Mouse (Mus musculus) stomach, postnatal 0 days (tissue): ENCODE results near the gene P3h1. TPM values are rescaled to one million over a fixed set of nuclear protein-coding genes. Genes with fewer than 3 reads are reported as not detected.

ENCODE experiments used
- ATAC-seq: fragments of 200-750 bp; cut with Nextera tagmentation; 2 replicates; pipeline ENCODE4 v1.8.0; 2017; ENCODE audit not compliant: low FRiP score, low TSS enrichment
- DNase-seq: peaks from one replicate; pipeline ENCODE4 v3.0.0-alpha.2; 2016; ENCODE audit warnings: low spot score
- H3K27ac ChIP-seq: fragments of 300-500 bp; sonication (generic); replicated peaks from 2 replicates; pipeline ENCODE4 v1.5.1; 2014; ENCODE audit warnings: mild to moderate bottlenecking, control low read depth
- H3K27me3 ChIP-seq: fragments of 300-500 bp; sonication (generic); 2 replicates; pipeline ENCODE4 v1.6.1; 2014; ENCODE audit warnings: low read length; ENCODE audit not compliant: control insufficient read depth, insufficient read depth
- H3K36me3 ChIP-seq: fragments of 300-500 bp; sonication (generic); 2 replicates; pipeline ENCODE4 v1.6.1; 2014; ENCODE audit warnings: low read length, mixed read lengths; ENCODE audit not compliant: control insufficient read depth, insufficient read depth
- H3K4me1 ChIP-seq: fragments of 300-500 bp; sonication (generic); replicated peaks from 2 replicates; pipeline ENCODE4 v1.6.1; 2014; ENCODE audit warnings: antibody characterized with exemption; ENCODE audit not compliant: control insufficient read depth, insufficient read depth
- H3K4me2 ChIP-seq: fragments of 300-500 bp; sonication (generic); replicated peaks from 2 replicates; pipeline ENCODE4 v1.6.1; 2014; ENCODE audit warnings: low read depth, mild to moderate bottlenecking, control low read depth, moderate library complexity
- H3K4me3 ChIP-seq: fragments of 300-500 bp; sonication (generic); 2 replicates; pipeline ENCODE4 v1.5.1; 2014; ENCODE audit warnings: low read depth, low read length, control low read depth
- H3K9ac ChIP-seq: fragments of 300-500 bp; sonication (generic); 2 replicates; pipeline ENCODE4 v1.6.1; 2014; ENCODE audit warnings: mild to moderate bottlenecking, low read length, control low read depth, mixed read lengths
- H3K9me3 ChIP-seq: fragments of 300-500 bp; sonication (generic); 2 replicates; pipeline ENCODE4 v1.6.1; 2016; ENCODE audit warnings: low read length; ENCODE audit not compliant: control insufficient read depth
- CTCF ChIP-seq: IDR thresholded peaks from 2 replicates; pipeline ENCODE4 v1.5.1; 2016; ENCODE audit warnings: antibody characterized with exemption, low read depth, mild to moderate bottlenecking, moderate library complexity
- EP300 ChIP-seq: optimal IDR thresholded peaks from 2 replicates; pipeline ENCODE3; 2016; ENCODE audit warnings: antibody characterized with exemption
- WGBS: fragments of 180-500 bp; shearing (Covaris S2); extraction: QIAGEN DNeasy Blood & Tissue Kit; methylation state at CpG from one replicate; pipeline ENCODE4 v1.1.7; 2014; 5-methylcytosine and 5-hydroxymethylcytosine counted together
- polyA plus RNA-seq: library from polyadenylated mRNA; unstranded; fragments of >200 nt; fragmentation: Nextera tagmentation; extraction: Ambion mirVana; gene quantifications from 2 replicates; pipeline ENCODE4 v1.2.1, GENCODE M21; 2015

The P3h1 gene
- polyA plus RNA-seq, 1 experiment from 2014 or later, result 19.7 TPM

DNA sequence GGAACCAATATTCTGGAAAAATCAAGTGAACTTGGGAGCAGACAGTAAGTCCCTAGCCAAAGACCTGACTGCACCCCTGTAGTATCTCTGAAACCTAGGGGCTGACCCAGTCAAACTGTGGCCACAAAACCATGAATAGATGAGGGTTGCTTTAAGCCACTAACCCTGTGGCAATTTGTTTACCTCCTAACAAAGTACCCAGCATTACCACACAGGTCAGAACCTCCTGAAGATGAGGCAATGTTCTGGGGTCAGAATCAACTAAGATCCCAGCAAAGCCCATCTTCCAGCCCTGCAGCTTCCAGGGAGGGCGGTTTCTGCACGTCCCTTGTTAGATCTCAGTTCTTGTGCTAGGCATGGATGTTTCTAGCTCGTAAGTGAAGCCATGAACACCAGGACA is 8.2 kb upstream of the P3h1 start:
- Histone ChIP-seq H3K27me3 (no peaks in the 10 kb centered on the region), H3K4me1 (no peaks in the 10 kb centered on the region), H3K9me3 (no peaks in the 10 kb centered on the region), H3K27ac (no peak overlapping the region), H3K36me3 (peaks cover 10% of the 10 kb centered on the region; the same call in 1 of the 2 replicates), H3K9ac (no peak overlapping the region), H3K4me3 (no peak overlapping the region), H3K4me2 (no peak overlapping the region)
- ATAC-seq (no peak), DNase-seq (no peak)
- WGBS, result 95% methylated on average over 3 of the region's 3 CpGs
- TF ChIP-seq CTCF (no peak), EP300 (no peak)

GRCm38 (mm10) chr4:119225719-119226118 is 7.0 kb upstream of the P3h1 start:
- DNase-seq (no peak), ATAC-seq (no peak)

GRCm38 (mm10) chr4:119226751-119227150 is 6.0 kb upstream of the P3h1 start:
- H3K9ac ChIP-seq, result no peak overlapping the region
- H3K4me3 ChIP-seq, result no peak overlapping the region
- DNase-seq (no peak), ATAC-seq (no peak)
- H3K27me3 ChIP-seq, result no peaks in the 10 kb centered on the region
- WGBS, result 89% methylated on average over 11 of the region's 11 CpGs
- TF ChIP-seq EP300 (no peak), CTCF (no peak)
- H3K36me3 ChIP-seq, result peaks cover 10% of the 10 kb centered on the region; the same call in 1 of the 2 replicates
- no peaks in the 10 kb centered on the region for H3K4me1 ChIP-seq
- H3K27ac ChIP-seq, result no peak overlapping the region
- no peak overlapping the region for H3K4me2 ChIP-seq
- H3K9me3 ChIP-seq, result no peaks in the 10 kb centered on the region

More at GRCm38 (mm10) chr4:119225719-119226118, 7.0 kb upstream of the P3h1 start:
- Histone ChIP-seq H3K36me3 (peaks cover 10% of the 10 kb centered on the region; the same call in 1 of the 2 replicates), H3K4me1 (no peaks in the 10 kb centered on the region), H3K4me2 (no peak overlapping the region), H3K9ac (no peak overlapping the region), H3K27me3 (no peaks in the 10 kb centered on the region), H3K9me3 (no peaks in the 10 kb centered on the region), H3K4me3 (no peak overlapping the region), H3K27ac (no peak overlapping the region)
- 85% methylated on average over 9 of the region's 9 CpGs for WGBS
- TF ChIP-seq EP300, result no peak
- TF ChIP-seq CTCF, result no peak

GRCm38 (mm10) chr4:119233256-119233901 is 664 bp downstream of the P3h1 start:
- peak; percentile 20 for ATAC-seq

GRCm38 (mm10) chr4:119234348-119234747 is 1.6 kb downstream of the P3h1 start:
- H3K36me3 ChIP-seq, result no peaks in the 10 kb centered on the region
- DNase-seq (no peak), ATAC-seq (no peak)
- no peaks in the 10 kb centered on the region for H3K4me1 ChIP-seq
- peak overlapping the region; percentile 76; the same call in 1 of the 2 replicates for H3K27ac ChIP-seq
- no peaks in the 10 kb centered on the region for H3K27me3 ChIP-seq
- WGBS, result 81% methylated on average over 3 of the region's 3 CpGs
- TF ChIP-seq EP300, result no peak
- no peak for TF ChIP-seq CTCF
- peak overlapping the region; percentile 76 for H3K9ac ChIP-seq
- H3K4me3 ChIP-seq, result peak overlapping the region; percentile 87
- peak overlapping the region; percentile 88 for H3K4me2 ChIP-seq
- no peaks in the 10 kb centered on the region for H3K9me3 ChIP-seq

More at GRCm38 (mm10) chr4:119233256-119233901, 664 bp downstream of the P3h1 start:
- Histone ChIP-seq H3K36me3 (no peaks in the 10 kb centered on the region; the same call in 1 of the 2 replicates), H3K27ac (peak overlapping the region; percentile 76), H3K9me3 (no peaks in the 10 kb centered on the region), H3K4me3 (peak overlapping the region; percentile 87), H3K4me2 (peak overlapping the region; percentile 88), H3K4me1 (no peaks in the 10 kb centered on the region), H3K27me3 (no peaks in the 10 kb centered on the region), H3K9ac (peak overlapping the region; percentile 76)
- under 1% methylated on average over 36 of the region's 36 CpGs for WGBS
- no peak for TF ChIP-seq EP300
- peak; percentile 56 for TF ChIP-seq CTCF
- no peak for DNase-seq

DNA sequence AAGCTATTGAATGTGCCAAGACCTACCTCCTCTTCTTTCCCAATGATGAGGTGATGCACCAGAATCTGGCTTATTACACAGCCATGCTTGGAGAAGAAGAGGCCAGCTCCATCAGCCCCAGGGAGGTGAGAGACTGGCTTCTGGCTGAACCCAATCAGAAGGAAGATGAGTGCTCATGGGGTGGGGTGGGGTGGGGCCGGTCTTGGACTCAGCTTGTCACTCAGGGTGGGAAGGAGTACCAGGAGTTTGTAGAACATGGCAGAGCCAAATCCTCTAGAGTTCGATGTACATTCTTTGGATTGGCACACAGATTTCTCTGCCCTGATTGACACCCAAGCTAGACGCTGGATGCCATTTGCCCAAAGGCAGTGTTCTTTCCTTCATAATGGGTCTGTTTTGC is 5.9 kb downstream of the P3h1 start:
- TF ChIP-seq EP300 (no peak), CTCF (no peak)
- no peak overlapping the region for H3K4me3 ChIP-seq
- H3K27me3 ChIP-seq, result no peaks in the 10 kb centered on the region
- no peaks in the 10 kb centered on the region for H3K9me3 ChIP-seq
- no peak overlapping the region for H3K9ac ChIP-seq
- 66% methylated on average over 3 of the region's 3 CpGs for WGBS
- no peak overlapping the region for H3K4me2 ChIP-seq
- H3K4me1 ChIP-seq, result no peaks in the 10 kb centered on the region
- DNase-seq (no peak), ATAC-seq (no peak)
- peaks cover 5% of the 10 kb centered on the region; the same call in 1 of the 2 replicates for H3K36me3 ChIP-seq
- 0 out of 2 replicates have a peak overlapping the region, but pooled peaks have one; percentile 40 for H3K27ac ChIP-seq
